Mouse (Mus musculus) ES-Bruce4 (cell line): ENCODE data around the gene Lrrc39.

Experiments
- CTCF ChIP-seq: IDR thresholded peaks from one replicate; pipeline ENCODE4 v1.8.1; 2011; ENCODE audit warnings: low read depth, low read length
- POLR2A ChIP-seq: IDR thresholded peaks from one replicate; pipeline ENCODE4 v1.8.1; 2011; ENCODE audit warnings: low read length; ENCODE audit not compliant: insufficient read depth

DNA sequence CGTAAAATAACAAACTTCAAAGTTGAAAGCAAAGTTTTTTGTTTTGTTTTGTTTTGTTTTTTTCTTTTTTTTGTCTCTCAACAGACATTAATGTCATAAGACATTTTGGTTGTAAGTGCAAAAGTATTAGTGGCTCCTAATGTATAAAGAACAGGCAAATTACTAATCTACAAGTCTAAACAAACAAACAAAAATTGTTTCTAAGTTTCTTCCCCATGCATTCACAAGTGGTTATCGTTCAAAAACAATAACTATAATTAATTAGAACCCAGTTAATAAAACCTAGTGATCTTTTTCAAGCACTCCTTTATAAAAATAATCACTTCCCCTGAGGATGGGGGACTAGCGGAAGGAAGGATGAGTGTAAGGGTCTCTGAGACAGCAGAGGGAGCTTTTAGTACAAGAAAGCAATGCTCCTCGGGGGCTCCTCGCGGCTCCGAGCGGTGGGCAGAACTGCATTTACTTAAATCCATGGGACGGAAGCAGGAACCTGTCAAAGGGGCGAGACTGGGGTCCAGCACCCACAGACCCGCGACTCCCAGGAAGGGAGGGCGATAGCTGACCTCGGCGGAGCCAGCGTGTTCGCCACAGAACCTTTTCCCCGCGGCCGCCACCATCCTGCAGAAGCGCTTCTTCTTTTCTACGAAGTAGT lies 31.4 kb downstream of the Lrrc39 start:
- TF ChIP-seq CTCF (no peak), POLR2A (no peak)
